Mouse (Mus musculus) bone marrow, adult 2 months (tissue): ENCODE measurements around the gene Macrod2. TPM values are rescaled to one million over a fixed set of nuclear protein-coding genes. Genes with fewer than 3 reads are reported as not detected.

ENCODE experiments used
- H3K27ac ChIP-seq: fragments of 200-500 bp; 2 replicates; pipeline ENCODE4 v1.5.1; 2012; ENCODE audit warnings: low read depth, mild to moderate bottlenecking, control low read depth, inconsistent platforms, low read length; ENCODE audit not compliant: control insufficient read depth, poor library complexity, insufficient read depth
- H3K4me1 ChIP-seq: fragments of 200-500 bp; 2 replicates; pipeline ENCODE4 v1.6.1; 2011; ENCODE audit warnings: low read length; ENCODE audit not compliant: control insufficient read depth, insufficient read depth
- H3K4me3 ChIP-seq: fragments of 200-500 bp; replicated peaks from 2 replicates; pipeline ENCODE3; 2011; ENCODE audit warnings: mild to moderate bottlenecking, low read depth, low read length, control low read depth; ENCODE audit not compliant: control insufficient read depth
- CTCF ChIP-seq: fragments of 200-500 bp; IDR thresholded peaks from 2 replicates; pipeline ENCODE4 v1.5.1; 2011; ENCODE audit warnings: low read length, control low read depth; ENCODE audit not compliant: control insufficient read depth, insufficient read depth
- POLR2A ChIP-seq: fragments of 200-500 bp; IDR thresholded peaks from 2 replicates; pipeline ENCODE4 v1.6.1; 2011; ENCODE audit warnings: low read depth, mild to moderate bottlenecking, control low read depth, low read length, borderline replicate concordance; ENCODE audit not compliant: control insufficient read depth
- WGBS: fragments of 180-500 bp; shearing (Covaris S2); methylation state at CpG from one replicate; pipeline ENCODE4 v1.1.7; 2018; 5-methylcytosine and 5-hydroxymethylcytosine counted together
- polyA plus RNA-seq: library from polyadenylated mRNA; stranded (reverse); fragments of >200 nt; gene quantifications from 2 replicates; pipeline ENCODE4 v1.2.4, GENCODE M21; 2011; ENCODE audit warnings: low replicate concordance; ENCODE audit not compliant: missing spikeins, insufficient read depth, insufficient read length

Macrod2 gene
- polyA plus RNA-seq, 1 experiment: 2.8 TPM

DNA sequence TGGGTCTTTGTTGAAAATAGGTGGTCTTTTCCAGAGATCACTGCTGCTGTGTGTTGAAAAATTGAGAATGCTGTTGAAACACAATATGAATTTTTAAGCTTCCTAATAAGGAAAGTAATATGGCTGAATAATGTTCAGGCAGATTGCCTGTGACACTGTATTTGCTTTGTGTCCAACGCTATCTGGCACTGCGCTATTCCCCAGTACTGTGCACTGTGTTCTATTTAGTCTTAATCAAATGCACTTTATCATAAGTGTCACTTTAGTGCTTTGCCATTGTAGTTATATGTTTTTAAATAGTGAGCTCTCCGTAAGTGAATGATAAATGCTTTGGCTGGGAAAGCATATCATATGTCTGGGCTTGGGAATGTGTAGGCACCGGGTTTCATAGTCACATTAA is 996.1 kb downstream of the Macrod2 start:
- TF ChIP-seq POLR2A: no peak
- TF ChIP-seq CTCF: no peak
- no peak overlapping the region for H3K4me3 ChIP-seq
- H3K27ac ChIP-seq: no peak overlapping the region
- 93% methylated on average over 4 of the region's 4 CpGs for WGBS
- H3K4me1 ChIP-seq: no peaks in the 10 kb centered on the region

GRCm38 (mm10) chr2:141394806-141395205 is 999.7 kb downstream of the Macrod2 start:
- 65% methylated on average over 1 of the region's 1 CpGs for WGBS

DNA sequence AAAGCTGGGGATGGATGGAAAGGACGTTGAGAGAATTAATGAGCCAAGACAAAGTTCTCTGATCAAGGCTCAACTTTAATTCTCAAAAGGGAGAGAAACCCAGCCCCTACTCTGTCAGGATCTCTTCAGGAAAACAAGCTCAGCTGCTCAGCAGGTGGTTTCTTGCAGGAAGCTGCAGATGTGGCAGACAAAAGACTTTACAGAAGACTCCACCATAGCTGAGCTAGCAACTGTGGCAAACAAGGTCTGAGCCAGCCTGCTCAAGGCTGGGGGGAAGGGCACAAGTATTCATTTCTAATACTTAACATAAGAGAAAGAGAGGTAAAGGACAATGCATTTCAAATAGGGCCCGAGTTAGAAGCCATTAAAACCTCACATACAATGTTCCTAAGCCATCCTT is 1013.7 kb downstream of the Macrod2 start:
- no peak overlapping the region for H3K27ac ChIP-seq
- 31% methylated on average over 2 of the region's 2 CpGs for WGBS
- TF ChIP-seq CTCF (no peak), POLR2A (no peak)

More at GRCm38 (mm10) chr2:141394806-141395205, 999.7 kb downstream of the Macrod2 start:
- no peak overlapping the region for H3K27ac ChIP-seq
- H3K4me1 ChIP-seq: no peaks in the 10 kb centered on the region
- no peak overlapping the region for H3K4me3 ChIP-seq
- no peak for TF ChIP-seq CTCF
- no peak for TF ChIP-seq POLR2A

DNA sequence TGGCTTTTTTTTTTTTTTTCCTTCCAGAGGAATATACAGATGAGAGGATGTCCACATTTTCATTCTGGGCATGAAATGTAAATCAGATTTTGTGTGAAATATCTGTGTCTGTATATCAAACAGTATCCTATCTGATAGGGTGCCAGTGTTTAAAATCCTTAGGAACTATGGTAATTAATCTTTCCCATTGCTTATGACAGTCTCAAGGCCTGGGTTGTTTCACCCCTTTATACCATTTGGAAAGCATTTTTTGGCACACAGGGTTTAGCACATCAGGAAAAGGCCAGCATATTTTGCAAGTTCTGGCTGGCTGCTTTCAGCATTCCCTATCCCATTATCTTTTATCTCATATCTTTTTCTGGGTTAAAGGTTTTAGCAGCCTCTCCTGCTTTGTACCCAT is 1021.3 kb downstream of the Macrod2 start:
- TF ChIP-seq POLR2A: no peak
- no peak for TF ChIP-seq CTCF
- no peaks in the 10 kb centered on the region for H3K4me1 ChIP-seq
- no peak overlapping the region for H3K27ac ChIP-seq
- H3K4me3 ChIP-seq: no peak overlapping the region

More for the DNA sequence above, 1013.7 kb downstream of the Macrod2 start:
- Histone ChIP-seq H3K4me3 (no peak overlapping the region), H3K4me1 (no peaks in the 10 kb centered on the region)

GRCm38 (mm10) chr2:141416855-141417544 is 1021.9 kb downstream of the Macrod2 start:
- no peak for TF ChIP-seq CTCF
- WGBS: 63% methylated on average over 8 of the region's 8 CpGs
- Histone ChIP-seq H3K27ac (no peak overlapping the region), H3K4me1 (no peaks in the 10 kb centered on the region), H3K4me3 (no peak overlapping the region)

DNA sequence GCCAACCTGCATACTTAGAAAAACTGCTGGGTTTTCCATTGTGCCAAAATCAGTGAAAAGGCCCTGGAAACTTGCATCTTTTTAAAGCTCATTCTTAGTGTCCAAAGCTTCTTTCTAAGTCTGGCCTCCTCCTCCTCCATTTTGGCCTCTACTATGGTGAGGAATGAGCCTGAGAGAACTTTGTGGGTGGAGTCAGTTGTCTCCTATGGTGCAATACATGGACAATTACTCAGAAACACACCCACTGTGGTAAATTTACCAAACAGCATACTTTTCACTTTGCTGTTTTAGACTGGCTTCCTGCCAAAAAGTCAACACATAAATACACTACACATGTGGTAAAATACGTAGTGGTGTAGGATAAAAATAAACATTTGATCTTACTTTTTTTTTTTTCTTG is 1024.7 kb downstream of the Macrod2 start:
- WGBS: 50% methylated on average over 1 of the region's 1 CpGs
- H3K4me1 ChIP-seq: no peaks in the 10 kb centered on the region
- no peak for TF ChIP-seq CTCF
- TF ChIP-seq POLR2A: no peak
- no peak overlapping the region for H3K4me3 ChIP-seq
- no peak overlapping the region for H3K27ac ChIP-seq

DNA sequence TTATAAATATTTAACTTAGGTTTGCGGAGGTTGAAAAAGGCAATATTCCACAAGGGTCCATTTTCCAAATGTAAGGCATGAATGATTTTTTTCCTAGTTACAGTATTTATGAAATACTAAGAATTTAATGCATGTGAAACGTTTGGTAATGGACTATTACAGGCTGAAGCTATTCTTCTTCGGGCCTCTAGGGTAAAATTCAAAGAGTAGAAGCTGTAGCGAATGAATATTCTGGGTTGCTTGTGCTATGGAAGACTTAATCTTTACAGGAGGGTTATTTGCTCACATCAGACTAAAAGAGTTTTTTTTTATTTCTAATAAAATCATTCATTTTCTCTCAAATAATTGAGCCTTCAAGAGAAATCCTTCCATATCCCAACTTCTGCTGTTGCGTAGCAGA is 1039.0 kb downstream of the Macrod2 start:
- Histone ChIP-seq H3K27ac (no peak overlapping the region), H3K4me3 (no peak overlapping the region), H3K4me1 (no peaks in the 10 kb centered on the region)
- 77% methylated on average over 5 of the region's 5 CpGs for WGBS
- no peak for TF ChIP-seq CTCF
- TF ChIP-seq POLR2A: no peak

- WGBS: 73% methylated on average over 16 of the region's 16 CpGs
- Histone ChIP-seq H3K4me1 (no peaks in the 10 kb centered on the region), H3K4me3 (no peak overlapping the region), H3K27ac (no peak overlapping the region)
- TF ChIP-seq POLR2A: no peak
- no peak for TF ChIP-seq CTCF
Measured at GRCm38 (mm10) chr2:141434731-141435570, 1039.8 kb downstream of the Macrod2 start.
